Mouse (Mus musculus): ENCODE results near the gene Lhx8. TPM values are rescaled to one million over a fixed set of nuclear protein-coding genes. Genes with fewer than 3 reads are reported as not detected.

Gene Lhx8
- polyA plus RNA-seq, 1 experiment from 2014 or later = 0.13 TPM

DNA sequence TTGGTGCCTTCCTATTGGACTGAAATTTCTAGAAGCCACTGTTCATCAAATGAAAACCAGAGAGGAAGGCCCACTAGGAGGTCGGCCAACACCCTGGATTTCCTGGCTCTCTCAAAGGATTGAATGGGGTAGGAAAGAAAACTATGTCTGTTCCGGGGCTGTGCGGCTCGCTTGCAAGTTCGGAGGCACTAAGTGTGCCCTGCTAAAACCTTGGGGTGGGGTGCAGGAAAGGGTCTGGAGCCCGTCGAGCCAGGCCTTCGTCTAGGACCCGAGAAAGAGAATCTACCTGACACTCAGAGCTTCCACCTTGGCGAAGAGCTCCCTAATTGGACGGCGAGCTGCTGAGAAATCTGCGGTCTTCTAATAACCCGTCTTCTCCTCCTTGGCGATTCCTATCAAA lies 2.5 kb upstream of the Lhx8 start:
- Histone ChIP-seq H3K9ac (no peak overlapping the region), H3K4me1 (replicated peaks) (peaks cover 13% of the 10 kb centered on the region), H3K4me3 (no peak overlapping the region), H3K27ac (replicated peaks) (no peak overlapping the region), H3K4me2 (no peak overlapping the region), H3K36me3 (no peaks in the 10 kb centered on the region), H3K27me3 (peaks cover 66% of the 10 kb centered on the region), H3K9me3 (no peaks in the 10 kb centered on the region)
- WGBS = 3% methylated on average over 15 of the region's 15 CpGs
- no peak for ATAC-seq (ENCODE audit: low FRiP score, low read depth)

DNA sequence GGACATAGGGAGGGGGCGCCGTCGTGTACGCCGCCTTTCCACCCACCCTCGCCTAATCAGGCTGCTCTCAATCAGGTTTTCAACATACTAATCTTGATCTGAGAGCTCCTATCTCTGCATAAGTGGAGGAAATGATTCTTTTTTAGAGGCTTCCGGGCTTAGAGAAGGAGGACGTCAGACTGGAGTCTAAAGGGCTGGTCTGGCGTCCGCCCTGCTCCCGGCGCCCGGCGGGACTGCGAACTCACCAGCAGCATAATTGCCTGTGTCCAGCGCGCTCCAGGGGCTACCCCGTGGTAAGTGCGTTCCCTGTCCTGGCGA lies 1.7 kb upstream of the Lhx8 start:
- Histone ChIP-seq H3K4me2 (peak overlapping the region; percentile 36), H3K9ac (no peak overlapping the region), H3K27me3 (peaks cover 63% of the 10 kb centered on the region), H3K36me3 (no peaks in the 10 kb centered on the region), H3K27ac (replicated peaks) (no peak overlapping the region), H3K4me3 (peak overlapping the region; percentile 3; the same call in 1 of the 2 replicates), H3K9me3 (no peaks in the 10 kb centered on the region), H3K4me1 (replicated peaks) (peaks cover 14% of the 10 kb centered on the region)
- ATAC-seq (ENCODE audit: low FRiP score, low read depth) = no peak
- under 1% methylated on average over 20 of the region's 20 CpGs for WGBS

DNA sequence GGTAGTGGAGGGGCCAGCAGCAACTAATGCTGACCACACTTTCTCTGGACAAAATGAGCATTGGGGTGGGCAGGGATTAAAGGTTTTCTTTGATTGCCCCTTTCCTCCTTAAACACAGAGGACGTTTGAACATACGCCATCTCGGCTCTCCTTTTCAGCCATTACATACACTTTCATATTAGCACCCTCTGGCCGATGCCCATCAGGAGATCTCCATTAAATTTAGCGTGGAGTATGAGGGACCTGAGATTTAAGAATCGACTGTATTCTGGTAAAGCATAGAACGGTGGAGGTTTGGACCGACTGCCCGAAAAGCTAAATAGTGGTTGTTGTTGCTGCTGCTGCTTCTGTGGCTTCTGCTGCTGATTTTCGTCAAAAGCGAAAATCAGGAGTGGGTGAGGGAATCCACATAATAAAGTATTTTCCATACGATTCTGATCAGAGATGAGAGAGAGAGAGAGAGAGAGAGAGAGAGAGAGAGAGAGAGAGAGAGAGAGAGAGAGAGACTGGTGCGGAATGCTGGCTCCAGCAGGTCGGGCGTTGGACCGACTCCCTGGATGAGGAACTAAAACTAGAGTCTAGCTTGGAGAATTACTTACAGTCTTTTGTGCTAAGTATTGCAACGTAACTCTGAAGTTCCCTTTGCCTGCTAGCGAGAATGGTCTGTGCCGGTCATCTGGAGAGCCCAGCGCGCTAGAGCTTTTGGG lies 1.2 kb upstream of the Lhx8 start:
- peaks cover 14% of the 10 kb centered on the region for H3K4me1 ChIP-seq (replicated peaks)
- no peaks in the 10 kb centered on the region for H3K36me3 ChIP-seq
- H3K9me3 ChIP-seq = no peaks in the 10 kb centered on the region
- H3K27ac ChIP-seq (replicated peaks) = no peak overlapping the region
- H3K4me3 ChIP-seq = peak overlapping the region; percentile 3; the same call in 1 of the 2 replicates
- H3K9ac ChIP-seq = no peak overlapping the region
- ATAC-seq (ENCODE audit: low FRiP score, low read depth) = no peak
- peaks cover 61% of the 10 kb centered on the region for H3K27me3 ChIP-seq
- 1% methylated on average over 21 of the region's 21 CpGs for WGBS
- peak overlapping the region; percentile 36 for H3K4me2 ChIP-seq

DNA sequence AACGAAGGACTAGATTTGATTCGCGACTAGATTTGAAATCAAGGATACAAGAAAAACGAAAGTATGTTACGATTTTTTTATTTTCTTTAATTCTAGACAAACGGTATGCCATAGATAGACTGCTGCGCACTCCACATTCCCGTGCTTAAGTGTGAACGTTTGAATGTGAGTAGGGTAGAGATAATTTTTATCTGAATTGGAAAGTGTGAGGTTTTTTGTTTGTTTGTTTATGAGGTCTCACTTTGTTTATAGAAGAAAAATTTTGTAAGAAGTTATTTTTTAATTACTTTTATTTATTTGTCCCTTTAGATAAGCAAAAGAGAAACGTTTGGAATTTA lies 513 bp upstream of the Lhx8 start:
- Histone ChIP-seq H3K4me1 (replicated peaks) (peaks cover 14% of the 10 kb centered on the region), H3K36me3 (no peaks in the 10 kb centered on the region), H3K27ac (replicated peaks) (no peak overlapping the region), H3K9ac (no peak overlapping the region), H3K9me3 (no peaks in the 10 kb centered on the region), H3K4me3 (no peak overlapping the region), H3K4me2 (no peak overlapping the region), H3K27me3 (peaks cover 62% of the 10 kb centered on the region)
- 1% methylated on average over 10 of the region's 10 CpGs for WGBS
- ATAC-seq (ENCODE audit: low FRiP score, low read depth) = no peak

DNA sequence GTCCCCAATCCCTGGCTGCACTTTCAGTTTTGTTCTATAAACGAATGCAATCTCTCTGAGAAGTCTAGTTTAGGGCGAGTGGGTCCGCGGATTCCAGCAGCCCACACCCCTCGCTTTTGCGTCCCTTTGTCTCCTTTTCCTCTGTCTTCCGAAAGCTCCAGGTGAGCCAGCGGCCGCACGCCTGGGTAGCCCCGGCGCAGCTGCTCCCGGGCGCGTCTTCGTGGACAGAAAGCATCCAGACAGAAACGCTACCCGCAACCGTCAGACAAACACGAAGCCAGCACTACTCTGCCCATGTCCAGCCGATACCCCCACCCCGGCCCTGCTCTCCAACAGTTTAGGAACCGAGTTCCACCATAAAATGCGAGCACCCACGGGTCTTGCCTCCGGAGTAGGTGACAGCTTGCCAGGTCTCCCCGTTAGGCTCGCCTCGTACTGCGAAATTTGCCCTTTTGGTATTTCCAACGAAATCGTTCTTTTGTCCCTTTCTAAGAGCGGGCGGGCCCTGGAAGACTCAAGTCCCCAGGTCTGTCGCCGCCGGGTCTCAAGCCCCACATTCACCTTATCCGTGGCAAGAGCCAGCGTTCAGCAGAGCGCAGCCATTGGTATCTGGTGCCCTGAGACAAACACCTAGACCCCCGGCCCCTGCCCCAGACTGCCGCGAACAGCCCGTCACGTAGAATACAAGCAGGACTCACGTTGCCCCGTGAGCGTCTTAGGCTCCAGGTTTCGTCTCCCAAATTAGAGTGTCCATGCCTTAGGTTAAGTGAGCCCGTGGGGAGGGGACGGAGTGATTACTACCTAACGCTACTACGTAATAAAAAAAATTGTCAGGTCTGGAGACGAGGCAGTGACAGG lies 907 bp downstream of the Lhx8 start:
- ATAC-seq (ENCODE audit: low FRiP score, low read depth) = no peak
- no peaks in the 10 kb centered on the region for H3K36me3 ChIP-seq
- no peaks in the 10 kb centered on the region for H3K9me3 ChIP-seq
- peaks cover 61% of the 10 kb centered on the region for H3K27me3 ChIP-seq
- peak overlapping the region; percentile 21; the same call in 1 of the 2 replicates for H3K4me2 ChIP-seq
- WGBS = under 1% methylated on average over 54 of the region's 54 CpGs
- H3K27ac ChIP-seq (replicated peaks) = no peak overlapping the region
- H3K4me1 ChIP-seq (replicated peaks) = peaks cover 14% of the 10 kb centered on the region
- H3K4me3 ChIP-seq = 0 out of 2 replicates have a peak overlapping the region, but pooled peaks have one; percentile 2
- no peak overlapping the region for H3K9ac ChIP-seq

DNA sequence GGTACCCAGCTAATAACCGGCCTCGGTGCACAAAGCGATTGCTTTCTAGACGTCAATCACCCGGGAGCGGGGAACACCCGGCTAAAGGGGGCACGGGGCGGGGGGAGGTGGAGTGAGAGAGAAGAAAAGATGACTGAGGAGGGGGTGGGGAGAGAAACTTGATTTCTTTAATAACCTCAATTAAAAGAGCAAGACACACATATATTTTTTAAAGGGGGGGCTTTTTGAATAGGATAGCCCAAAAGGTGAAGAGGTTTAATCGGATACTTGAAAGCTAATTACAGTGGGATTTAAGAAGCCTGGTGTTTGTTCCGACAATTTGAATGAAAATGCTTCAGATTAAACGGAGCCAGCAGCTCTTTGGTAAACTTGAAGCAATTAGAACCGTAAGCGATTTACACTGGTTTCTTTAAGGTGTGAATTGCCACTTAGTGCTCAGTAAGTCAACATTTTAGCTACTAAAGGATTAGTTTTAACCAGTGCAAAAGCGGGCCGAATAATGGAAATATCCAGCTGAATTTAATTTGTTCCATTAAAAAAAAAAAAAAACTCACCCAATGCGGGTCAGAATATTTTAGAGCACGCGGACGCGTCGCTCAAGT lies 1.6 kb downstream of the Lhx8 start:
- Histone ChIP-seq H3K9me3 (no peaks in the 10 kb centered on the region), H3K4me1 (replicated peaks) (peaks cover 14% of the 10 kb centered on the region), H3K27ac (replicated peaks) (no peak overlapping the region), H3K9ac (0 out of 2 replicates have a peak overlapping the region, but pooled peaks have one; percentile 17), H3K36me3 (no peaks in the 10 kb centered on the region), H3K4me2 (peak overlapping the region; percentile 76), H3K27me3 (peaks cover 58% of the 10 kb centered on the region), H3K4me3 (peak overlapping the region; percentile 36)
- no peak for ATAC-seq (ENCODE audit: low FRiP score, low read depth)
- WGBS = under 1% methylated on average over 22 of the region's 22 CpGs

DNA sequence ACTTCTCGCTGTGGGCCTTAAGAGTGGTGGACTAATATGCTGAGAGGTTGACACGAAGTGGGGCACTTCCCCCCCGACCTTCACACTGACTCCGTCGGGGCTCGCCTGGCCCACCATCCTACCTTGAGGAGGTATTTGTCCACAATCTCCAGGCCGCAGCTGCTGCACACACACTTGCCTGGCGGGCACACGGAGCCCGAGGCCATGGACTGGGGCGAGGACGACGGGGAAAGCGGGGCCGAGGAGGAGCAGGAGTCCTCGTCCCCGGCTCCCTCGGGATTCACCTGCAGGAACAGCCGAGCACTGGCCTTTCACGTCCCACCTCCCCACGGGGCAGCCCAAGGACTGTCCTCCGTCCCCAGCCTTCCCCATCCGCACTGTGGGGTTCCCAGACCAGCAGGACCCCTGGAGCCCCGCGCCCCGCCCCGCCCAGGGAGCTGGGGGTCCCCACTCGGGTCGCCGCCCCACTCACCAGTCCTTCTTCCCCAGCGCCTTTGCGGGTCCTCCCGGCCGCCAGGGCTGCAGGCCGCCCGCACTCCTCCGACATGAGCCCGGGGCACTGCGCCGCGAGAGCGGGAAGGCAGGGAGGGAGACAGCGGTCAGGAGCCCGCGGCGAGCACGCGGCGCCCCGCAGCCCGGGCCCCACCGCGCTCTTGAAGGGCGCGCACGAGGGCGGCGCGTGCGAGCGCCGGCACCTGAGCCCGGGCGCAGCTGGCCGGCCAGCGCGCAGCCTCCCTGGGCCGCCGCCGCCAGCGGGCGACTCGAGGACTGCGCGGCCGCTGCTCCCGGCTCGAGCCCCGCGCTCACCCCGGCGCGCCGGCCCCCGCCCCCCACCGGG lies 2.4 kb downstream of the Lhx8 start:
- Histone ChIP-seq H3K9me3 (no peaks in the 10 kb centered on the region), H3K9ac (0 out of 2 replicates have a peak overlapping the region, but pooled peaks have one; percentile 17), H3K4me1 (replicated peaks) (peaks cover 14% of the 10 kb centered on the region), H3K4me3 (peak overlapping the region; percentile 36), H3K27ac (replicated peaks) (no peak overlapping the region), H3K27me3 (peaks cover 56% of the 10 kb centered on the region), H3K36me3 (no peaks in the 10 kb centered on the region), H3K4me2 (peak overlapping the region; percentile 76)
- WGBS = under 1% methylated on average over 86 of the region's 86 CpGs
- peak; percentile 80 for ATAC-seq (ENCODE audit: low FRiP score, low read depth)

DNA sequence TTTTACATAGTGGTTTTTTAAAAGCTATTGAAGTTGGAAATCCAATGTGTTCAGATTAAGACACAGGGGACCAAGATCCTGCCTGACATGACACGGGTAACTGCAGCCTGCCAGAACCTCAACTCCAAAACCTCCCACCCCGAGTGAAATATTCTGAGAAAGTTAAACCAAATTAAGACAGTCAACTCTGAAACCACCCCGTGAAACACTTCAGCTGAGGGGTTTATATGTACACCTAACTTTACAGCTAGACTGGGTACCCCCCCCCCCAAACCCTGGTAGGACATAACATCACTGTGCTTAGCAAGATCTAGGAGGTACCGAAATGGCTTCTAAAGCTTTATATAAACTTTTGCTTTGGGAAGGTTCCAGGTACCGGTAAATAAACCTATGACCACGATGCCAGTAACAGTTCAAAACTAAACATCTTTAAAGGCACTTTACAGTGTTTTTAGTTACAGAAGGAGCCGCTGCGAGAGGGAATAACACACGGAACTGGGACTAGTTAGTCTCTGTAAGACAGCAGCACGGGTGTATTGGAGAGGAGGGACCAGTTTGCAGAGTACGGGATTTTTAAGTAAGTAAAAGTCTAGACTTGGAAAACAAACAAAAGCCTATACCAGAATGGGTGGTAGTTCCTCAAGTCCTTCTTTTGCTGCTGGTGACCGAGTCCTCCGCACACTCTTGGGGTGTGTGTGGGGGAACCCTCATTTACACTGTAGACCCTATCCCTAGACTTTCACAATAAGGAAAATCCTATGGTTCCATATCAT lies 3.2 kb downstream of the Lhx8 start:
- no peak overlapping the region for H3K4me2 ChIP-seq
- no peaks in the 10 kb centered on the region for H3K9me3 ChIP-seq
- WGBS = 2% methylated on average over 13 of the region's 13 CpGs
- H3K9ac ChIP-seq = no peak overlapping the region
- no peaks in the 10 kb centered on the region for H3K36me3 ChIP-seq
- no peak overlapping the region for H3K4me3 ChIP-seq
- H3K27me3 ChIP-seq = peaks cover 54% of the 10 kb centered on the region
- H3K4me1 ChIP-seq (replicated peaks) = peaks cover 14% of the 10 kb centered on the region
- no peak overlapping the region for H3K27ac ChIP-seq (replicated peaks)
- ATAC-seq (ENCODE audit: low FRiP score, low read depth) = no peak

DNA sequence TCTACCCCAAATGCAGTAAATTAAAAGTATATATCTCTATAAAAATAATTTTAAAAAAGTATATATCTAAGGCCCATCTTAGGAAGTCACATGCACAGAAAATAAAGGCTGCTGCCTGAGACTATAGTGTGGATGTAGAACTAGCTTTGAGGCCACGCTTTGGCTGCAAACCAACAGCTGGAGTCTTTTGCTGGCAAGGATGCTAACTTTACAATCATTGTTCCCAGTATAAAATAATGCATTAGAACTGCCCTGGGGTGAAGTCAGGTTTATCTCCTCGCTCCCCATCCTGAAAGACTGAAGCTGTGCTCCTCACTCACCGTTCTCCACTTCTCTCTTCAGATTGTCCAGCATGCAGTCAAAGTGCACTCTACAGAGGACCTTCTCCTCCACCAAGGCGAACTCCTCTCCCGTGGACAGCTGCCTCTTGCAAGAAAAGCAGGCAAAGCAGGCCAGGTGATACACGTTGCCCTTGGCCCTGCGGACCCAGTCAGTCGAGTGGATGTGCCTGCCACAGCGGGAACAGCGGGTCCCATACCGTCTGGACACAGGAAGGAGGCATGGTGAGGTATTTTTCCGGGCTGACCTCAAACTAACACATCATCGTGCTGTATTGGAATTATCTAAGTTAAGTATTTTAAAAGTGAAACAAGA lies 8.4 kb downstream of the Lhx8 start:
- Histone ChIP-seq H3K27me3 (peaks cover 39% of the 10 kb centered on the region), H3K9ac (no peak overlapping the region), H3K9me3 (no peaks in the 10 kb centered on the region), H3K36me3 (no peaks in the 10 kb centered on the region), H3K4me2 (no peak overlapping the region), H3K4me1 (replicated peaks) (no peaks in the 10 kb centered on the region), H3K4me3 (no peak overlapping the region), H3K27ac (replicated peaks) (no peak overlapping the region)
- ATAC-seq (ENCODE audit: low FRiP score, low read depth) = no peak
- WGBS = 72% methylated on average over 13 of the region's 13 CpGs

DNA sequence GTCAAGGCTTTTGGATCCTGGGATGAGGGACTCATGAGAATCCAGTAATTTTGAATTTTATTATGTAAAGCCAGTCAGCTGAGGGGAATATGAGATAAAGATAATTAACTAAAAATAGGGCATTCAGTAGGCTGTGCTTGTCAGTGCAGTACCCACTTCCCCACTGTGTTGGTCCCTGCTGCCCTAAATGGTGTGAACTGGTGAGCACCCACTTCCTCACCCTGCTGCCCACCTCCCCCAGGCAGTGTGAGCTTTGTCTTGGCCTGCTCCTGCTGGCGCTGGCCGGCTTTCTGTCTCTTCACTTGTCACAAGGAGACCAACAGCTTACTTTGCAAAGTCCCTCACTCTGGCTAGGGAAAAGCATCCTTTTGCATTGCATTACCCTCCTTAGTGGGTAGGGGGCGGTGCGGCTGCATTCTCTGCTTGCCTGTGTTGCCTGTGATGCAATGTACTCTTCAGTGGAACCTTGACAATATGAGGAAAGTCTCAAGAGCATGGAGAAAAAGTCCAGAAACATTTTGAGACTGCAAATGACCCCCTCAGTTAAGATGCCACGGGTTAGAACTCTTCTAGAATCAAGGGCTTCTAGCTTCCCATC lies 12.7 kb downstream of the Lhx8 start:
- Histone ChIP-seq H3K4me1 (replicated peaks) (no peaks in the 10 kb centered on the region), H3K9me3 (no peaks in the 10 kb centered on the region), H3K4me2 (no peak overlapping the region), H3K27ac (replicated peaks) (no peak overlapping the region), H3K36me3 (no peaks in the 10 kb centered on the region), H3K4me3 (no peak overlapping the region), H3K9ac (no peak overlapping the region), H3K27me3 (peaks cover 5% of the 10 kb centered on the region)
- WGBS = 20% methylated on average over 5 of the region's 5 CpGs
- no peak for ATAC-seq (ENCODE audit: low FRiP score, low read depth)

Data from hindbrain, embryonic 15.5 days (tissue).